Mouse (Mus musculus) erythroblast, embryonic 14.5 days (primary cell): ENCODE results near the gene Nr2f1. TPM values are rescaled to one million over a fixed set of nuclear protein-coding genes. Genes with fewer than 3 reads are reported as not detected.

Experiments
- H3K27me3 ChIP-seq: 2 replicates; pipeline ENCODE4 v1.6.1; 2012; ENCODE audit warnings: inconsistent platforms; ENCODE audit not compliant: control insufficient read depth
- H3K36me3 ChIP-seq: 2 replicates; pipeline ENCODE4 v1.6.1; 2012; ENCODE audit warnings: mild to moderate bottlenecking, inconsistent platforms; ENCODE audit not compliant: control insufficient read depth
- H3K4me1 ChIP-seq: 2 replicates; pipeline ENCODE4 v1.6.1; 2012; ENCODE audit warnings: inconsistent platforms; ENCODE audit not compliant: control insufficient read depth
- H3K4me3 ChIP-seq: replicated peaks from 2 replicates; pipeline ENCODE3; 2012; ENCODE audit warnings: moderate library complexity, mild to moderate bottlenecking, inconsistent platforms
- H3K9me3 ChIP-seq: 2 replicates; pipeline ENCODE4 v1.6.1; 2012; ENCODE audit warnings: low read length, inconsistent platforms, mixed read lengths; ENCODE audit not compliant: control insufficient read depth
- GATA1 ChIP-seq: IDR thresholded peaks from 2 replicates; pipeline ENCODE4 v1.6.1; 2012; ENCODE audit warnings: low read length, inconsistent platforms, mixed read lengths
- TAL1 ChIP-seq: IDR thresholded peaks from 3 replicates; pipeline ENCODE4 v1.6.1; 2012; ENCODE audit warnings: low read length, inconsistent platforms, mixed read lengths
- polyA plus RNA-seq: library from polyadenylated mRNA; stranded (reverse); fragments of >175 nt; gene quantifications from 2 replicates; pipeline ENCODE4 v1.2.3, GENCODE M21; 2012

Gene Nr2f1
- polyA plus RNA-seq, 1 experiment, result not detected

DNA sequence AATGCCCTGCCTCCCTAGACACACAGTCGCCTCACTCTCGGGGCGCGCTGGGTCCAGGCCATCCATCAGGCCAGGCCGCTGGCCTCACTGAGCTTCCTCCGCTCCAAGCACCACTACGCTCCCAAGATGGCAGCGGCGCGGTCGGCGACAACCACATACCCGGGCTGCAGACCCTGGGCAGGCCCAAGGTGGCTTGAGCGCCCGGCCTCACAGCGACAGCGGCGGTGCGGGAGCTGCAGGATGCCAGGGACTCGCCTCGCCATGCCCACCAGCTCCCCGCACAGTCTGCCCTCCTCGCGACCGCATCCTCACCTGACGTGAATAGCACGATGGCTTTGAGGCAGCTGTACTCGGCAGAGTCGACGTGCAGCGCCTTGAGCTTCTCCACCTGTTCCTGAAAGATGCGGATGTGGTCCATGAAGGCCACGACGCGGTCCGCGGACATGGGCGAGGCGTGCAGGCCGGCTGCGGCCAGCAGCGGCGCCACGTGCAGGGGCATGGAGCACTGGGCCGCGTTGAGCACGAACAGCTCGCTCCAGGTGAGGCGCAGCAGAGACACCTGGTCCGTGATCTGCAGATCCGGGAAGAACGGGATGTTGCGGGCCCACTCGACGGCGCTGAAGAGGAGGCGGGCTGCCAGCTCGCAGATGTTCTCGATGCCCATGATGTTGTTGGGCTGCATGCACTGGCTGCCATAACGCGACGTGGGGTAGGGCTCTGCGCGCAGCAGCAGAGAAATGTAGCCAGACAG is 4.5 kb downstream of the Nr2f1 start:
- Histone ChIP-seq H3K4me3 (no peak overlapping the region), H3K27me3 (peaks cover 100% of the 10 kb centered on the region), H3K4me1 (no peaks in the 10 kb centered on the region; the same call in 1 of the 2 replicates), H3K9me3 (peaks cover 4% of the 10 kb centered on the region; the same call in 1 of the 2 replicates), H3K36me3 (no peaks in the 10 kb centered on the region)
- no peak for TF ChIP-seq TAL1
- TF ChIP-seq GATA1, result no peak

DNA sequence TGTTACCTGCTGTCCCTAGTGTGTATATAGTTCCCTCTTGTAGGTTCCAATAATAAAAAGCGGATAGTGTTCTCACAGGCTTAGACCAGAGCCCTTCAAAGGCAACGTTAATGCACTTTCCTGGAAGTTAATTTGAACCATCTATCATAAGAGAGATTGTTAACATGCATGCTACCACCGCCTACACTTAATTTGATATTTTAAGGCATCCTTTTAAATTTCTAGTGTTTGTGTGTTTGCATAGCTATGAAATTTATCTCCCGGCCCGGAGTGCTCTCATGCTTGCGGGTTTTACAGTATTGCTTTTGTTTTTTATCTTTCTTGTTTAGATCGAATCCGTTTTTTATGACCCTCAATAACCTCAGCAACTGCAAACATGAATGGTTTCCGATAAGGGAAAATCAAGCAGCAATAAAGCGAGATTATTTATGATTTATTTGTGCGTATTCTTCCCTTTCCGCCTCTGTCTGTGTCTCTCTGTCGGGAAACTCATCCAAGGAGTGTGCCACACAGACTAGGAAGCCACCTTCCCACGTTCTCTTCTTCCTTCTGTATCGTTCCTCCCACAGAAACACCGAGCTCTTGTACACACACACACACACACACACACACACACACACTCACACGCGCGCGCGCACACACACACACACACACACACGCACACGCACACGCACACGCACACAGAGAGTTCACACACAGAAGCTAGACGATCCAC is 5.3 kb downstream of the Nr2f1 start:
- Histone ChIP-seq H3K4me3 (no peak overlapping the region), H3K27me3 (peaks cover 100% of the 10 kb centered on the region), H3K36me3 (no peaks in the 10 kb centered on the region), H3K9me3 (peaks cover 4% of the 10 kb centered on the region; the same call in 1 of the 2 replicates), H3K4me1 (no peaks in the 10 kb centered on the region; the same call in 1 of the 2 replicates)
- no peak for TF ChIP-seq TAL1
- no peak for TF ChIP-seq GATA1

DNA sequence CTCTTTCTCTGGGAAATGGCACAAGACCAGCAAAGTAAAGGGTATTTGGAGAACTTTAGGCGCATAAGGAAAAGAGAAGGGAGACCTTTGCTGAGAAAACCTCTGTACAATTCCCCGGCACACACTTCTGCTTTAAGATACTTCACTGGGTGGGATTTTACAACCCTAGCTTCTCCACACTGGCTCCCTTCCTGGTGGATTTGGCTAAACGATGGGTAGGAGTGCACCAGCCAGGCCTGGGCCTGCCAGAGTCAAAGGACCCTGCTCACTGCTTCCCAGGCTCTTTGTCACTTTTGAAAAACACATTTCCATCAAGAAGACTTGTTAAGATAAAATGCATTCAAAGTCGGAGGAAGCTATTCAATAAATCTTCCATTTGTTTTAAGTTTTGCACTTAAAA is 6.3 kb downstream of the Nr2f1 start:
- Histone ChIP-seq H3K4me3 (no peak overlapping the region), H3K4me1 (no peaks in the 10 kb centered on the region; the same call in 1 of the 2 replicates), H3K9me3 (peaks cover 4% of the 10 kb centered on the region; the same call in 1 of the 2 replicates), H3K27me3 (peaks cover 95% of the 10 kb centered on the region), H3K36me3 (no peaks in the 10 kb centered on the region)
- no peak for TF ChIP-seq TAL1
- no peak for TF ChIP-seq GATA1

- Histone ChIP-seq H3K4me1 (no peaks in the 10 kb centered on the region), H3K4me3 (no peak overlapping the region), H3K27me3 (peaks cover 95% of the 10 kb centered on the region), H3K9me3 (no peaks in the 10 kb centered on the region), H3K36me3 (no peaks in the 10 kb centered on the region)
- TF ChIP-seq GATA1 (no peak), TAL1 (no peak)
Observed at GRCm38 (mm10) chr13:78189586-78189985, 10.0 kb downstream of the Nr2f1 start.

DNA sequence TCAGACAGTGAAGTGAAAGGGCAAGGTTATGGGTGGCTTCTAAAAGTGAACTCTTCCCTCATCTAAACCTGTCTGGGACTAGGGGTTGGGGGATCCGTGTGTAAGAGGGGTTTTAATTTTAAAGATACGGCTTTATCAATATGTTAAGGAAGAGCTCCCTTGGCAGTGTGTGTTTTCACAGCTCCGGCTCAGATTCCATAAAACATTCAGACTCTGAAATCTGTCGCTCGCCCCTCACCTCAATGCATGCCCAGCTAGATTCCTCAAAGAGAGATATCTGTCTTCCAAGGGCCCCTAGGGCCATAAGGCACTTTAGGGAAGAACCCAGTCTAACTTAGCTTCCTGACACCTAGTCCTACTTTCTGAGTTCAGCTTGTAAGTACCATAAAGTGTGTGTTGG is 11.7 kb downstream of the Nr2f1 start:
- H3K9me3 ChIP-seq, result no peaks in the 10 kb centered on the region
- no peak for TF ChIP-seq GATA1
- no peak for TF ChIP-seq TAL1
- H3K4me3 ChIP-seq, result no peak overlapping the region
- no peaks in the 10 kb centered on the region for H3K4me1 ChIP-seq
- H3K27me3 ChIP-seq, result peaks cover 95% of the 10 kb centered on the region
- H3K36me3 ChIP-seq, result no peaks in the 10 kb centered on the region

GRCm38 (mm10) chr13:78186340-78186946 is 13.1 kb downstream of the Nr2f1 start:
- Histone ChIP-seq H3K9me3 (no peaks in the 10 kb centered on the region), H3K27me3 (peaks cover 95% of the 10 kb centered on the region), H3K4me1 (no peaks in the 10 kb centered on the region), H3K36me3 (no peaks in the 10 kb centered on the region), H3K4me3 (no peak overlapping the region)
- no peak for TF ChIP-seq TAL1
- no peak for TF ChIP-seq GATA1

DNA sequence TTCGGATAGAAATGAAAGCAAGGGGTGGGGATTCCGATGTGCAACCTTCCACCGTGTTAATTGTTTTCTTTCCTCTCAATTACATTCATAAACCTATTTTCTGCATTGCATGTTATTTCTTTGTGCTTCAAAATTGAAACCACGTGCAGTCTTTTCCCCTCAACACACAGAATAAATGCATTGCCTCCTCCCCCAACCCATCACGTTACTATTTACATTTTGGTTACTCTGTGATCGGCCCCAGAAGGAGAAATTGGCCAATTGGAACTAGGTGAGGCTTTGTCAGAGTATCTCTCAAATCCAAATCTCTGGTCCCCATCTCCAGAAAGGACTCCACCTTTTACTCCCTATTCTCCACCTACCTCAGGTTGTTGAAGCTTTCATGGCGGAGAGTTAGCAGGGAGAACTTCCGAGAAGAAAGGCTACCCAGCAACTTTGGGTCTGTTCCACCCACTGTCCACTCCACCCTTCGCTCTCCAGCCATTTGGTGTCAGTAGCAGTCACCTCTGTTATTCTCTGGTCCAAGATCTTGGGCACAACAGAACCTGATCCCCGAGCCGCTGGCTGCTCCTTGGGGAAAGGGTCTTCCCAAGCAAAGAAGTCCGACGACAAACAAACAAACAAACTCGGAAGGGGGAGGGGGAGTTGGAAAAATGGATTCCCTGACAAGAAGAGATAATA is 14.6 kb downstream of the Nr2f1 start:
- Histone ChIP-seq H3K36me3 (no peaks in the 10 kb centered on the region), H3K9me3 (no peaks in the 10 kb centered on the region), H3K27me3 (peaks cover 95% of the 10 kb centered on the region)

GRCm38 (mm10) chr13:78183986-78184385 is 15.6 kb downstream of the Nr2f1 start:
- Histone ChIP-seq H3K4me3 (no peak overlapping the region), H3K4me1 (no peaks in the 10 kb centered on the region), H3K36me3 (no peaks in the 10 kb centered on the region), H3K9me3 (no peaks in the 10 kb centered on the region), H3K27me3 (peaks cover 98% of the 10 kb centered on the region)
- TF ChIP-seq TAL1, result no peak
- no peak for TF ChIP-seq GATA1

More for the DNA sequence above, 14.6 kb downstream of the Nr2f1 start:
- Histone ChIP-seq H3K4me1 (no peaks in the 10 kb centered on the region), H3K4me3 (no peak overlapping the region)
- TF ChIP-seq GATA1 (no peak), TAL1 (no peak)
